Mouse (Mus musculus): Measurements from ENCODE around the gene Tle3. TPM values are rescaled to one million over a fixed set of nuclear protein-coding genes. Genes with fewer than 3 reads are reported as not detected.

Tle3 gene
- total and polyA plus RNA-seq, 2 experiments from 2014 or later, result 20.2 to 94.9 TPM

DNA sequence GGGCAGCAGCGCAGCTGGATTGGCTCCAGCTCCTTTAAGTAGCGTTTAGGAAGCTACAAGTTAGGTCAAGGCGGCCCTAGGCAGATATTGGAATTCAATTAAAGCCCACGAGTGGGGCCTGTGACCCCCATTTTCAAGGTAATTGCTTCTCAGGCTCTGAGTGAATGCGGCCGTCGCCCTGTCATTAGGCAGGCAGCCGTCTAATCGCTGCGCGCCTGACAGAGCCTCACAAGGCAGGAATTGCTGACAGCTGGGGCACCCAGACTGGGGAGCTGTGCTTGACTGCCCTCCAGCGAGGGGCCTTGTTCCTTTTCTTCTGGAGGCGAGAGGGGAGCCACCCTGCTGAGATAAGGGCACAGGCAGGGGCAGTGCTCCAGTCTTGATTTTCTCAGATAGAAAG lies 24.3 kb downstream of the Tle3 start:
- peak; percentile 65 for DNase-seq (ENCODE audit: low spot score)
- 37% methylated on average over 13 of the region's 13 CpGs for WGBS
- no peaks in the 10 kb centered on the region for H3K9me3 ChIP-seq (ENCODE audit: low read length)
- ATAC-seq (ENCODE audit: low FRiP score), result no peak
- peaks cover 8% of the 10 kb centered on the region; the same call in 1 of the 2 replicates for H3K4me1 ChIP-seq (ENCODE audit: insufficient read depth, low read length)
- peak; percentile 23; the same call in 1 of the 2 replicates for TF ChIP-seq CTCF (IDR thresholded peaks at IDR 0.05)
- no peak overlapping the region for H3K4me2 ChIP-seq (ENCODE audit: low read depth, low read length, poor library complexity, severe bottlenecking)
- no peaks in the 10 kb centered on the region for H3K27me3 ChIP-seq (ENCODE audit: insufficient read depth, low read length)
- H3K9ac ChIP-seq (replicated peaks; ENCODE audit: low read length, poor library complexity, severe bottlenecking), result no peak overlapping the region
- peaks cover 37% of the 10 kb centered on the region for H3K36me3 ChIP-seq (ENCODE audit: insufficient read depth, low read length)
- no peak overlapping the region for H3K4me3 ChIP-seq (ENCODE audit: low read depth, low read length)
- no peak overlapping the region for H3K27ac ChIP-seq (ENCODE audit: low read depth, low read length)

DNA sequence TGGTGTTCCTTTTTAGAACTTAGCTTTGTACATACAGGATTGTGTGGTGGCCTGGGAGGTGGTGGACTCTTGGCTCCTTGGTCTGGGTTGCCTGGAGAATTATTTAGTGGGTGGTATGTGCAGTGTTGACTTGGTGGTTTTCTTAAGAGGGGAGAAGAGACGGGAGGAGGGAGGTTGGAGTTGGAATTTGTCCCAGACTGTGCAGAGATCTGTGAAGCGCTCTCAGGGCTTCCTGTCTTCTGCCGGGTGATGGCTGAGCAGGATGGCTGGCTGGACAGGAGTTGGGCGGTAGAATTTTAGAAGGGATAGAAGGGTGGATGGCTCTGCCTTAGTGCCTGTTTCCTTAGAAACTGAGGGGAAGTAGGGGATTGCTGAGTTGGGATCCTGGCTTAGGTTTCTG lies 25.0 kb downstream of the Tle3 start:
- Histone ChIP-seq H3K27me3 (ENCODE audit: insufficient read depth, low read length) (no peaks in the 10 kb centered on the region), H3K36me3 (ENCODE audit: insufficient read depth, low read length) (peaks cover 42% of the 10 kb centered on the region), H3K9me3 (ENCODE audit: low read length) (no peaks in the 10 kb centered on the region), H3K4me2 (ENCODE audit: low read depth, low read length, poor library complexity, severe bottlenecking) (no peak overlapping the region), H3K4me1 (ENCODE audit: insufficient read depth, low read length) (peaks cover 2% of the 10 kb centered on the region; the same call in 1 of the 2 replicates), H3K4me3 (ENCODE audit: low read depth, low read length) (no peak overlapping the region), H3K27ac (ENCODE audit: low read depth, low read length) (no peak overlapping the region), H3K9ac (replicated peaks; ENCODE audit: low read length, poor library complexity, severe bottlenecking) (no peak overlapping the region)
- 55% methylated on average over 4 of the region's 4 CpGs for WGBS
- no peak for DNase-seq (ENCODE audit: low spot score)
- no peak for ATAC-seq (ENCODE audit: low FRiP score)
- TF ChIP-seq CTCF (IDR thresholded peaks at IDR 0.05), result no peak

DNA sequence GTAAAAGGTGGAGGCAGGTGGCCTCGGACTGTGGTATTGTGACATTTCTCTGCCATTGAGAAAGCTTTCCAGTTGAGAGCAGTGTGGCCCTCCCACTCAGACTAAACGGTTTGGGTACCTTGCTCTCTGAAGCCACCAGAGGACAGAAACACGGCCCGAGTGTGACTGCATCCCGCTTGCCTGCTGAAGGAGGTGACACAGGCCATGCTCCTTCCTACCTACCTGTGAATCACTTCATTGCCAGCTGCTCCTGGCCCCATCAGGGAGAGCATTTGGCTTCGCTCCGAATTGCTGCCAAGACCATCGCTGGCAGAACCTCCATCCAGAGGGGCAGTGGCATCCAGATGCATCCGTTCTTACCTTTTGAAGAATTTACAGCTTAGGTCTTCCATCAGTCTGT lies 26.0 kb downstream of the Tle3 start:
- no peaks in the 10 kb centered on the region for H3K27me3 ChIP-seq (ENCODE audit: insufficient read depth, low read length)
- WGBS, result 86% methylated on average over 9 of the region's 9 CpGs
- no peak overlapping the region for H3K4me2 ChIP-seq (ENCODE audit: low read depth, low read length, poor library complexity, severe bottlenecking)
- no peak for TF ChIP-seq CTCF (IDR thresholded peaks at IDR 0.05)
- H3K9me3 ChIP-seq (ENCODE audit: low read length), result no peaks in the 10 kb centered on the region
- no peaks in the 10 kb centered on the region for H3K4me1 ChIP-seq (ENCODE audit: insufficient read depth, low read length)
- DNase-seq (ENCODE audit: low spot score) (no peak), ATAC-seq (ENCODE audit: low FRiP score) (no peak)
- no peak overlapping the region for H3K4me3 ChIP-seq (ENCODE audit: low read depth, low read length)
- no peak overlapping the region for H3K9ac ChIP-seq (replicated peaks; ENCODE audit: low read length, poor library complexity, severe bottlenecking)
- H3K27ac ChIP-seq (ENCODE audit: low read depth, low read length), result no peak overlapping the region
- peaks cover 43% of the 10 kb centered on the region for H3K36me3 ChIP-seq (ENCODE audit: insufficient read depth, low read length)

DNA sequence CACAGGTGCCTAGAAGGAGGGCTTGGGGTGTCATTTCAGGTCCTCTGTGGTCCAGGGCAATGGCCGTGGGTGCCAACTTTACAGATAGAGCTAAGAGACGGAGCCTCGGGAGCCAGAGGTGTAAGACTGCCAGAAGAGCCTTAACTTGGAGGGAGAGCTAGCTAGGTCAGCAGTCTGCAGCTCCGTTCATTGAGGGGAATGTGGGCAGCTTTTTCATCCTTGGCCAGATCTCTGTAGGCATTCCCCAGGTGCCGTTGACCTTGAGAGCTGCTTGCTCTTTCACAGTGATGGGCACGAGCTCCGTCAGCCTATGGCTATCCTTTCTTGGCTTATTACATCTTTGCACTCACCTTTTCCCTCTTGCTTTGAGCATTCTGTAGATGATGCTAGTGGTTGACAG lies 28.0 kb downstream of the Tle3 start:
- Histone ChIP-seq H3K36me3 (ENCODE audit: insufficient read depth, low read length) (peaks cover 23% of the 10 kb centered on the region), H3K27me3 (ENCODE audit: insufficient read depth, low read length) (no peaks in the 10 kb centered on the region), H3K4me2 (ENCODE audit: low read depth, low read length, poor library complexity, severe bottlenecking) (no peak overlapping the region), H3K9me3 (ENCODE audit: low read length) (no peaks in the 10 kb centered on the region), H3K4me1 (ENCODE audit: insufficient read depth, low read length) (peaks cover 11% of the 10 kb centered on the region), H3K4me3 (ENCODE audit: low read depth, low read length) (no peak overlapping the region), H3K9ac (replicated peaks; ENCODE audit: low read length, poor library complexity, severe bottlenecking) (no peak overlapping the region), H3K27ac (ENCODE audit: low read depth, low read length) (no peak overlapping the region)
- no peak for ATAC-seq (ENCODE audit: low FRiP score)
- TF ChIP-seq CTCF (IDR thresholded peaks at IDR 0.05), result no peak
- 87% methylated on average over 7 of the region's 7 CpGs for WGBS
- DNase-seq (ENCODE audit: low spot score), result no peak

DNA sequence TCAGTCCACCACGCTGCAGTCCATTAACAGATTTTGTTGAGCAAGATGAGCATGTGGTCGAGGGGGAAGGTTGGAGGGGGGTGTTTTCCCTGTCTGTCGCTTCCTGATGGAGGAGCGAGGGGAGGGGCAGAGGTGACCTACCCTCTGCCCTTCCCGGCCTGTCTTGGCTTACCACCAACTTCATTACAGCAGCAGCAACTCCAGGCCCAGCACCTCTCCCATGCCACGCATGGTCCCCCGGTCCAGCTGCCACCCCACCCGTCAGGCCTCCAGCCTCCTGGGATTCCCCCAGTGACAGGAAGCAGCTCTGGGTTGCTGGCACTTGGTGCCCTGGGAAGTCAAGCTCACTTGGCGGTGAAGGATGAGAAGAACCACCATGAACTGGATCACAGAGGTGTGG lies 29.5 kb downstream of the Tle3 start:
- Histone ChIP-seq H3K4me2 (ENCODE audit: low read depth, low read length, poor library complexity, severe bottlenecking) (no peak overlapping the region), H3K9ac (replicated peaks; ENCODE audit: low read length, poor library complexity, severe bottlenecking) (no peak overlapping the region), H3K9me3 (ENCODE audit: low read length) (no peaks in the 10 kb centered on the region), H3K4me1 (ENCODE audit: insufficient read depth, low read length) (peaks cover 18% of the 10 kb centered on the region), H3K27me3 (ENCODE audit: insufficient read depth, low read length) (no peaks in the 10 kb centered on the region), H3K36me3 (ENCODE audit: insufficient read depth, low read length) (peaks cover 22% of the 10 kb centered on the region), H3K4me3 (ENCODE audit: low read depth, low read length) (no peak overlapping the region), H3K27ac (ENCODE audit: low read depth, low read length) (no peak overlapping the region)
- no peak for ATAC-seq (ENCODE audit: low FRiP score)
- DNase-seq (ENCODE audit: low spot score), result no peak
- TF ChIP-seq CTCF (IDR thresholded peaks at IDR 0.05), result no peak
- 49% methylated on average over 9 of the region's 9 CpGs for WGBS

DNA sequence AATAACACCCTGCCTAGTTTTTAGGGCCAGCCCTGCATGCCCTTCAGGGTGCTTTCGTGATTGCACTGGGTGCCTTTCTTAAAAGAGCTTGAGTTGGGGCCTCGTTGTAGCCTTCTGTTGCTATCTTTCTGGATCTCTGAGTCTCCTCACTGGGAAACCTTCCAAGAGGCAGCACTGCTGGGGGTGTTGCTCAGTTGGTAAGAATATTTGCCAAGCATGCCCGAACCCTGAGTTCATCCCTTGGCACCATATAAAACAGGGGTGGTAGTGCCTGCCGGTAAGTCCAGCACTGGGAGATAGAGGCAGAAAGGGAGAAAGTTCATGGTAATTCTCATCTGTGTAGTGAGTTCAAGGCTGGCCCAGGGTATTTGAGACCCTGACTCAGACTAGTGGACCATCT lies 30.1 kb downstream of the Tle3 start:
- DNase-seq (ENCODE audit: low spot score) (no peak), ATAC-seq (ENCODE audit: low FRiP score) (no peak)
- Histone ChIP-seq H3K9ac (replicated peaks; ENCODE audit: low read length, poor library complexity, severe bottlenecking) (no peak overlapping the region), H3K27ac (ENCODE audit: low read depth, low read length) (no peak overlapping the region), H3K27me3 (ENCODE audit: insufficient read depth, low read length) (no peaks in the 10 kb centered on the region), H3K4me3 (ENCODE audit: low read depth, low read length) (no peak overlapping the region), H3K4me1 (ENCODE audit: insufficient read depth, low read length) (peaks cover 21% of the 10 kb centered on the region), H3K4me2 (ENCODE audit: low read depth, low read length, poor library complexity, severe bottlenecking) (no peak overlapping the region), H3K36me3 (ENCODE audit: insufficient read depth, low read length) (peaks cover 26% of the 10 kb centered on the region), H3K9me3 (ENCODE audit: low read length) (no peaks in the 10 kb centered on the region)
- WGBS, result 73% methylated on average over 4 of the region's 4 CpGs
- no peak for TF ChIP-seq CTCF (IDR thresholded peaks at IDR 0.05)
